Mouse (Mus musculus): ENCODE results near the gene Capza2. TPM values are rescaled to one million over a fixed set of nuclear protein-coding genes. Genes with fewer than 3 reads are reported as not detected.
A peak's percentile ranks its signal among the peaks of the same experiment; 100 is the strongest.
"Not testable (repeated sequence)": the region's sequence is repeated elsewhere in the genome, so short reads cannot be mapped to it uniquely, and the experiment has no call there.

Capza2 gene
- polyA plus RNA-seq, 1 experiment from 2014 or later: 198 TPM

DNA sequence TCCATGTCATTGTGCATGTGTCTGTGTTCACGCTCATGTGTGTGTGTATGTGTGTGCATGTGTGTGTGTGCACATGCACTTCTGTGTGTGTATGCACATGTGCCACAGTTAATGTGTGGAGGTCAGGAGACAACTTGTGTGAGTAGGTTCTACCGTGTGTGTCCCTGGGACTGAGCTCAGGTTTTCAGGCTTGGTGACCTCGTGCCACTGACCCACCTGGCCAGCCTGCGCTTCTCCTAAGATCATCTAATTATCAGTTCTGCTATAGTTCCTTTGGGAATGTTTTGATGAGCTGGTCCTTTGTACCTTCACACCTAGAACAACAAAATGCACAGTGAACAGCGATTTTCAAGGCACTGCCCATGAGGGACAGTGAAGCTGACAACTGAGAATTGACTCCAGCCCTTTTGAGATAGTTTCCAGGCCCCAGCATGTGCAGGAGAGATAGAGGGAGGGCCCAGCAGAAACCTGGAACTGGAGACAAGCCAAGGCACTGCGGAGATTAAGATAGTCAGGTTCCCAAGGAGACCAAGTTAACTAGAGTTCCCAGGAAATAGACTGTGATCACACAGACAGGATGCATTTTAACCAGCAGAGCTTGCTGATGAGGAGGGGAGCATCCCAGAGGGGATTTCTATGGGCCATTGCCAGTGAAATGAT is 44.4 kb downstream of the Capza2 start:
- ATAC-seq (ENCODE audit: extremely low read depth, insufficient number of reproducible peaks, low FRiP score, low TSS enrichment): no peak; the same call in 1 of the 2 replicates
- Histone ChIP-seq H3K9me3 (no peaks in the 10 kb centered on the region; the same call in 1 of the 2 replicates), H3K27me3 (replicated peaks) (no peaks in the 10 kb centered on the region), H3K4me2 (no peak overlapping the region), H3K36me3 (no peaks in the 10 kb centered on the region), H3K27ac (replicated peaks) (no peak overlapping the region), H3K4me1 (peaks cover 8% of the 10 kb centered on the region), H3K9ac (no peak overlapping the region), H3K4me3 (no peak overlapping the region)
- 54% methylated on average over 6 of the region's 6 CpGs for WGBS

DNA sequence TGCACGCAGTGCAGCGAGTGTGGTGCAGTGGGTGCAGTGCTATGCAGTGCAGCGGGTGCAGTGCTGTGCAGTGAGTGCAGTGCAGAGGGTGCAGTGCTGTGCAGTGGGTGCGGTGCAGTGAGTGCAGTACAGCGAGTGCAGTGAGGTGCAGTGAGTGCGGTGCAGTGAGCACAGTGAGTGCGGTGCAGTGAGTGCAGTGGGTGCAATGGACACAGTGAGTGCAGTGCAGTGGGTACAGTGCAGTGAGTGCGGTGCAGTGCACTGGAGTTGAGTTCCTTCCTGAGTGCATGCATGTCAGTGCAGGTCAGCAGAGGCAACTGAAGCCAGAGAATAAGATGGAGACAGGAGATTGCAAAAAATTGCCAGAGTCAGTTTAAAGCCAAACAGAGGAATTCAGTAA is 45.8 kb downstream of the Capza2 start:
- Histone ChIP-seq H3K4me1 (peaks cover 8% of the 10 kb centered on the region), H3K27me3 (replicated peaks) (no peaks in the 10 kb centered on the region), H3K9ac (no peak overlapping the region), H3K27ac (replicated peaks) (no peak overlapping the region), H3K9me3 (no peaks in the 10 kb centered on the region; the same call in 1 of the 2 replicates), H3K4me3 (no peak overlapping the region), H3K4me2 (no peak overlapping the region), H3K36me3 (no peaks in the 10 kb centered on the region)
- no peak for ATAC-seq (ENCODE audit: extremely low read depth, insufficient number of reproducible peaks, low FRiP score, low TSS enrichment)
- WGBS: 95% methylated on average over 8 of the region's 8 CpGs

- no peak for ATAC-seq (ENCODE audit: extremely low read depth, insufficient number of reproducible peaks, low FRiP score, low TSS enrichment)
- Histone ChIP-seq H3K4me1 (peaks cover 7% of the 10 kb centered on the region; the same call in 1 of the 2 replicates), H3K9me3 (peaks cover 3% of the 10 kb centered on the region; the same call in 1 of the 2 replicates), H3K27me3 (replicated peaks) (no peaks in the 10 kb centered on the region), H3K4me3 (no peak overlapping the region), H3K9ac (no peak overlapping the region), H3K36me3 (no peaks in the 10 kb centered on the region), H3K27ac (replicated peaks) (no peak overlapping the region), H3K4me2 (no peak overlapping the region)
- 83% methylated on average over 5 of the region's 5 CpGs for WGBS
Measured at GRCm38 (mm10) chr6:17688676-17689075, 52.6 kb downstream of the Capza2 start.

- WGBS: 73% methylated on average over 7 of the region's 7 CpGs
- H3K4me1 ChIP-seq: peaks cover 22% of the 10 kb centered on the region
- H3K4me2 ChIP-seq: peak within 1 kb of the TSS; percentile 84
- H3K9ac ChIP-seq: peak within 1 kb of the TSS; percentile 90
- no peaks in the 10 kb centered on the region for H3K27me3 ChIP-seq (replicated peaks)
- no peaks in the 10 kb centered on the region for H3K9me3 ChIP-seq
- peak within 1 kb of the TSS; percentile 96 for H3K27ac ChIP-seq (replicated peaks)
- peaks cover 6% of the 10 kb centered on the region; the same call in 1 of the 2 replicates for H3K36me3 ChIP-seq
- ATAC-seq (ENCODE audit: extremely low read depth, insufficient number of reproducible peaks, low FRiP score, low TSS enrichment): no peak
- H3K4me3 ChIP-seq: peak within 1 kb of the TSS; percentile 84
Measured at GRCm38 (mm10) chr6:17692647-17693046, 56.6 kb downstream of the Capza2 start, which contains the start of gene St7. Gene St7, plus strand, starts transcription at chr6:17692933.

- H3K36me3 ChIP-seq: peaks cover 14% of the 10 kb centered on the region
- H3K27ac ChIP-seq (replicated peaks): peak overlapping the region; percentile 96
- no peaks in the 10 kb centered on the region for H3K27me3 ChIP-seq (replicated peaks)
- under 1% methylated on average over 86 of the region's 97 CpGs for WGBS
- peaks cover 22% of the 10 kb centered on the region for H3K4me1 ChIP-seq
- H3K4me2 ChIP-seq: peak overlapping the region; percentile 84
- H3K9me3 ChIP-seq: no peaks in the 10 kb centered on the region
- peak; percentile 55 for ATAC-seq (ENCODE audit: extremely low read depth, insufficient number of reproducible peaks, low FRiP score, low TSS enrichment)
- H3K9ac ChIP-seq: peak overlapping the region; percentile 90
- peak overlapping the region; percentile 84 for H3K4me3 ChIP-seq
Measured at GRCm38 (mm10) chr6:17693726-17694549, 57.9 kb downstream of the Capza2 start.

- WGBS: under 1% methylated on average over 46 of the region's 46 CpGs
Measured at GRCm38 (mm10) chr6:17694550-17694951, 58.5 kb downstream of the Capza2 start.

GRCm38 (mm10) chr6:17696321-17696734 is 60.3 kb downstream of the Capza2 start:
- no peak for ATAC-seq (ENCODE audit: extremely low read depth, insufficient number of reproducible peaks, low FRiP score, low TSS enrichment)
- no peaks in the 10 kb centered on the region for H3K9me3 ChIP-seq
- H3K4me2 ChIP-seq: peak overlapping the region; percentile 42
- H3K36me3 ChIP-seq: peaks cover 14% of the 10 kb centered on the region
- H3K27ac ChIP-seq (replicated peaks): peak overlapping the region; percentile 42; the same call in 1 of the 2 replicates
- H3K9ac ChIP-seq: no peak overlapping the region
- peaks cover 30% of the 10 kb centered on the region for H3K4me1 ChIP-seq
- no peaks in the 10 kb centered on the region for H3K27me3 ChIP-seq (replicated peaks)
- WGBS: 43% methylated on average over 5 of the region's 5 CpGs
- 0 out of 2 replicates have a peak overlapping the region, but pooled peaks have one; percentile 13 for H3K4me3 ChIP-seq

More at GRCm38 (mm10) chr6:17694550-17694951, 58.5 kb downstream of the Capza2 start:
- H3K4me2 ChIP-seq: peak overlapping the region; percentile 84
- peak; percentile 72 for ATAC-seq (ENCODE audit: extremely low read depth, insufficient number of reproducible peaks, low FRiP score, low TSS enrichment)
- peak overlapping the region; percentile 90 for H3K9ac ChIP-seq
- H3K4me1 ChIP-seq: peaks cover 22% of the 10 kb centered on the region
- no peaks in the 10 kb centered on the region for H3K27me3 ChIP-seq (replicated peaks)
- H3K36me3 ChIP-seq: peaks cover 14% of the 10 kb centered on the region
- H3K9me3 ChIP-seq: no peaks in the 10 kb centered on the region
- H3K4me3 ChIP-seq: peak overlapping the region; percentile 84
- H3K27ac ChIP-seq (replicated peaks): peak overlapping the region; percentile 96

DNA sequence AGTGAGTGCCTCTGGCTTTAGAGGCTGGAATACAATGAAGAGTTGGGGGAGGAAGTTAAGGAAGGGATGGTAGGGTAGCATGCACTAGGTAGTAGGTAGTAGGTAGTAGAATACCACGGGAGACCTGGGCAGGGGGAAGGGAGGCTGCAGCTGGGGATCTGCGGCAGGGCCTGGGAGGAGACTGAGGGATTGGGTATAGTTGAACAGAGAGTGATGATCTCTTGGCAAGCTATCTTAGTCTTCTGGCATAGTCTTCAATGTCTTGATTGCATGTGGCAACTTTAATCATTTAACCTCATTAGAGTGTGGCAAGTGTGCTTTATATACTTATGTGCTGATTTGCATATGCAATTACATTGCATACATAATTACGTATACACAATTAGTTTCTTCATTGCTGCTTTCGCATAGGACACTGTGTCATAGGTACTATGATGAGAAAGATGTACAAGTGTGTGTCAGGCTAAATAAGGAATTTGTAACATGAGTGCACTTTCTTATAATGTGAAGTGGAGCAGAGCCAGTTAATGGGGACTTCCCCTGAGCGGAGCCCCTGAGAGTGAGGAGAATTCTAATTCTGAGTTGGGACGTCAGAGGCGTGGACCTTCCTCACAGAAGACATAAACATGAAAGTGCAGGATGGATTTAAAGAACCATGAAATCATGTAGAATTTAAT is 65.0 kb downstream of the Capza2 start:
- WGBS: 63% methylated on average over 7 of the region's 7 CpGs
- peaks cover 18% of the 10 kb centered on the region for H3K4me1 ChIP-seq

GRCm38 (mm10) chr6:17704038-17704437 is 68.0 kb downstream of the Capza2 start:
- WGBS: 77% methylated on average over 1 of the region's 1 CpGs
- H3K4me1 ChIP-seq: peaks cover 18% of the 10 kb centered on the region
- H3K4me2 ChIP-seq; H3K27me3 ChIP-seq (replicated peaks); H3K9me3 ChIP-seq; H3K27ac ChIP-seq (replicated peaks); H3K36me3 ChIP-seq; H3K4me3 ChIP-seq; H3K9ac ChIP-seq; ATAC-seq (ENCODE audit: extremely low read depth, insufficient number of reproducible peaks, low FRiP score, low TSS enrichment): not testable (repeated sequence)

More for the DNA sequence above, 65.0 kb downstream of the Capza2 start:
- 0 out of 2 replicates have a peak overlapping the region, but pooled peaks have one; percentile 10 for H3K9ac ChIP-seq
- ATAC-seq (ENCODE audit: extremely low read depth, insufficient number of reproducible peaks, low FRiP score, low TSS enrichment): no peak
- H3K4me3 ChIP-seq: no peak overlapping the region
- peaks cover 14% of the 10 kb centered on the region for H3K36me3 ChIP-seq
- H3K27ac ChIP-seq (replicated peaks): no peak overlapping the region
- no peaks in the 10 kb centered on the region for H3K27me3 ChIP-seq (replicated peaks)
- no peak overlapping the region for H3K4me2 ChIP-seq
- no peaks in the 10 kb centered on the region for H3K9me3 ChIP-seq

DNA sequence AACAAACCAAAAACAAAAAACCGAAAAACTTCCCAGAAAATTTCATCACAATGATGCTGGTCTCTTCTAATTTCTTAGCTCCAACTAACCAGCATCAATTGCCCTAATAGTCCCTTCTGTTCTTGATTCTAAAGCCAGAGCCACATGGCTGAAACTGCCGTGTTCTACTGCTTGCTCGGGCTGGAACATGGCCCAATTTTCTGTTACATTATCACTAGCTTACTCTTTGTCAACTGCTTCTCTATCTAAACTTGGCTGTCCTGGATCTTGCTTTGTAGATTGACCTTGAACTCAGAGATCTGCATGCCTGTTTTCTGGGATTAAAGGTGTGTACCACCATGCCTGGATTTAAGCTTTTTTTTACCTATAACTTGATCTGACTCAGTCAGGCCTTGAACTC is 69.9 kb downstream of the Capza2 start:
- peaks cover 22% of the 10 kb centered on the region for H3K4me1 ChIP-seq
- WGBS: 57% methylated on average over 3 of the region's 3 CpGs
- H3K9ac ChIP-seq: no peak overlapping the region
- no peaks in the 10 kb centered on the region for H3K36me3 ChIP-seq
- no peak overlapping the region for H3K4me2 ChIP-seq
- H3K27me3 ChIP-seq (replicated peaks): no peaks in the 10 kb centered on the region
- no peak for ATAC-seq (ENCODE audit: extremely low read depth, insufficient number of reproducible peaks, low FRiP score, low TSS enrichment)
- no peaks in the 10 kb centered on the region for H3K9me3 ChIP-seq
- H3K27ac ChIP-seq (replicated peaks): no peak overlapping the region
- H3K4me3 ChIP-seq: no peak overlapping the region
